In the genomic region with DNA sequence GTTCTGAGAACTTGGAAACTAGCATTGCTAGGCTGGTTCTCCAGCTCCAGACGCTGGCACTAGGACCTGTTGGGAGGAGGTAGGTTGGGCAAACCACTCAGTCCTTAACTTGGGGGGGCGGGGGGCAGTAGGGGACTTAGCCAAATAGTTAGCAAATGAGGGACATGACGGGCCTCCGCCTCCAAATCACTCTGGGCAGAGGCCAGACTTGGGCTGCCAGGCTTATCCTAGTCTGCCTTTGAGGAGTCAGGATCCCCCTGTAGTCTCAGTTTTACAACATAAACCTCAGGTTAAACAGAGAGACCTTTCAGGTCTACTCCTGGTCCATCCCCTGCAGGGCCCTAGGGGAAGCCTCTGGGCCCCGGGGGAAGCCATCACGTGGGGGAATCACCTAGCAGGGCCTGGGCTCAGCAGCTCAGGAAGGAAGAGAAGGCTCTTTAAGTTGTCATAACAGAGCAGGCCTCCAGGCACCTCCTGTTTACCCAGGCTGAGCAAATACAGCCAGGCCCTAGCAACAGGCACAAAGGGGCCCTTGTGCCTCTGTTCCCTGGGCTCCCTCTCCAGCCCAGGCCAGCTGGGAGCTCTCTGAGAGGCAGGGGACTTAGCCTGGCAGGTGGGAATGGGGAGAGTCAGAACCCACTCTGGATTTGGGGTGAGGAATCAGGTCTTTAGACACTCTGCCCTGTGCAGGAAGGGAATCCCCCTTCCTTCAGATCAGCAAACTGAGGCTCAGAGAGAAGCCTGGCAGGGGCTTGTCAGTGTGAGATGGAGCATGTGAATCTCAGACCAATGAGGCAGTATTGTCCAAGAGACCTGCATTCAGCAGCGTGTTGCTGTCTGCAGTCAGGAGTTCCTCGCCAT, we compare ENCODE assay signal across 9 mouse cellular contexts.
DNase-seq lines count a peak whose midpoint lies in the region; ATAC-seq and TF ChIP-seq lines count a peak whose summit lies in the region.
"Had no signal": no experiment of that assay in that cellular context is flagged by ENCODE, and none has a peak within 500 bp of the region (broad histone marks: within the 10 kb centered on the region; RNA-seq: fewer than 3 reads in every experiment).

No protein-coding gene starts in this region.

- H3K4me3 ChIP-seq in embryonic facial prominence, embryonic 14.5 days (ENCODE audit: low read depth, low read length) = no peak overlapping the region
- no peak overlapping the region for H3K4me3 ChIP-seq in hindbrain, embryonic 14.5 days (replicated peaks; ENCODE audit: low read length)
- no peak overlapping the region for H3K4me3 ChIP-seq in lung, embryonic 14.5 days (ENCODE audit: low read depth, low read length)

- 39% methylated on average over 8 of the region's 8 CpGs for WGBS in embryonic facial prominence, embryonic 14.5 days
- WGBS in hindbrain, embryonic 14.5 days = 49% methylated on average over 8 of the region's 8 CpGs
- 49% methylated on average over 8 of the region's 8 CpGs for WGBS in lung, embryonic 14.5 days

- no peak overlapping the region for H3K9ac ChIP-seq in embryonic facial prominence, embryonic 14.5 days (ENCODE audit: low read depth, low read length)
- no peak overlapping the region for H3K9ac ChIP-seq in hindbrain, embryonic 14.5 days
- H3K9ac ChIP-seq in lung, embryonic 14.5 days = no peak overlapping the region
- H3K9ac ChIP-seq: liver, embryonic 14.5 days had no signal

- H3K4me1 ChIP-seq in embryonic facial prominence, embryonic 14.5 days (ENCODE audit: control insufficient read depth, insufficient read depth, low read length) = peaks cover 10% of the 10 kb centered on the region
- peaks cover 17% of the 10 kb centered on the region for H3K4me1 ChIP-seq in hindbrain, embryonic 14.5 days (replicated peaks; ENCODE audit: control insufficient read depth, insufficient read depth, low read length)
- H3K4me1 ChIP-seq in lung, embryonic 14.5 days (ENCODE audit: insufficient read depth) = peaks cover 17% of the 10 kb centered on the region

- peak overlapping the region; percentile 69 for H3K27ac ChIP-seq in embryonic facial prominence, embryonic 14.5 days (replicated peaks; ENCODE audit: low read depth, low read length)
- peak overlapping the region; percentile 74 for H3K27ac ChIP-seq in hindbrain, embryonic 14.5 days
- peak overlapping the region; percentile 93 for H3K27ac ChIP-seq in lung, embryonic 14.5 days (ENCODE audit: low read depth)
- H3K27ac ChIP-seq: liver, embryonic 14.5 days had no signal

- no peaks in the 10 kb centered on the region for H3K36me3 ChIP-seq in embryonic facial prominence, embryonic 14.5 days (ENCODE audit: control insufficient read depth, insufficient read depth, low read length)
- no peaks in the 10 kb centered on the region for H3K36me3 ChIP-seq in hindbrain, embryonic 14.5 days (replicated peaks; ENCODE audit: control insufficient read depth, insufficient read depth)
- H3K36me3 ChIP-seq in lung, embryonic 14.5 days (ENCODE audit: insufficient read depth) = no peaks in the 10 kb centered on the region

- no peak overlapping the region for H3K4me2 ChIP-seq in embryonic facial prominence, embryonic 14.5 days (ENCODE audit: low read depth, low read length)
- no peak overlapping the region for H3K4me2 ChIP-seq in hindbrain, embryonic 14.5 days (replicated peaks)
- H3K4me2 ChIP-seq in lung, embryonic 14.5 days = no peak overlapping the region

- no peaks in the 10 kb centered on the region for H3K9me3 ChIP-seq in embryonic facial prominence, embryonic 14.5 days (ENCODE audit: control insufficient read depth, low read length)
- no peaks in the 10 kb centered on the region for H3K9me3 ChIP-seq in hindbrain, embryonic 14.5 days (ENCODE audit: control insufficient read depth, low read length)
- no peaks in the 10 kb centered on the region for H3K9me3 ChIP-seq in lung, embryonic 14.5 days (ENCODE audit: low read depth, low read length)

- H3K27me3 ChIP-seq in embryonic facial prominence, embryonic 14.5 days (replicated peaks; ENCODE audit: control insufficient read depth, insufficient read depth, low read length) = no peaks in the 10 kb centered on the region
- H3K27me3 ChIP-seq in hindbrain, embryonic 14.5 days (ENCODE audit: control insufficient read depth, insufficient read depth, low read length) = no peaks in the 10 kb centered on the region
- no peaks in the 10 kb centered on the region for H3K27me3 ChIP-seq in lung, embryonic 14.5 days (ENCODE audit: insufficient read depth, low read length)

- peak; percentile 44 for DNase-seq in right cerebral cortex, postnatal 25 days
- DNase-seq in right cerebral cortex, adult 2 months (ENCODE audit: low spot score in 2 of 2) = no peak
- peak; percentile 84 for DNase-seq in embryonic facial prominence, embryonic 14.5 days (ENCODE audit: low spot score)
- peak; percentile 47 for DNase-seq in hindbrain, embryonic 14.5 days (ENCODE audit: low spot score)
- DNase-seq in lung, embryonic 14.5 days = peak; percentile 78
- peak; percentile 84 for DNase-seq in retina, postnatal 1 day
- no peak for DNase-seq in left cerebral cortex, adult 8-10 months (ENCODE audit: low spot score in 2 of 2)
- no peak for DNase-seq in adrenal gland, postnatal 4 days (ENCODE audit: low spot score in 2 of 2)

- peak; percentile 85 for ATAC-seq in embryonic facial prominence, embryonic 14.5 days (ENCODE audit: low read depth)
- ATAC-seq in hindbrain, embryonic 14.5 days (ENCODE audit: low FRiP score) = peak; percentile 81
- ATAC-seq in lung, embryonic 14.5 days (ENCODE audit: insufficient read depth) = peak; percentile 93

- peak; percentile 19; the same call in 1 of the 2 replicates for TF ChIP-seq CTCF in lung, embryonic 14.5 days (IDR thresholded peaks at IDR 0.05; ENCODE audit: low read depth)

Comparison
In these comparisons a context has a peak if more than half of its experiments do, and no peak if none do; other contexts are left out.
1. DNase-seq: peak in right cerebral cortex, postnatal 25 days (single experiment), embryonic facial prominence, embryonic 14.5 days (single experiment), hindbrain, embryonic 14.5 days (single experiment), lung, embryonic 14.5 days (single experiment) and retina, postnatal 1 day (single experiment); none in right cerebral cortex, adult 2 months (0 of 2), left cerebral cortex, adult 8-10 months (0 of 2) and adrenal gland, postnatal 4 days (0 of 2).
2. Peak in every context shown above with its lines, with median percentiles within 50 percentile points of each other: ATAC-seq and H3K27ac ChIP-seq.